17 mouse cellular contexts compared by ENCODE assay signal in the genomic region with DNA sequence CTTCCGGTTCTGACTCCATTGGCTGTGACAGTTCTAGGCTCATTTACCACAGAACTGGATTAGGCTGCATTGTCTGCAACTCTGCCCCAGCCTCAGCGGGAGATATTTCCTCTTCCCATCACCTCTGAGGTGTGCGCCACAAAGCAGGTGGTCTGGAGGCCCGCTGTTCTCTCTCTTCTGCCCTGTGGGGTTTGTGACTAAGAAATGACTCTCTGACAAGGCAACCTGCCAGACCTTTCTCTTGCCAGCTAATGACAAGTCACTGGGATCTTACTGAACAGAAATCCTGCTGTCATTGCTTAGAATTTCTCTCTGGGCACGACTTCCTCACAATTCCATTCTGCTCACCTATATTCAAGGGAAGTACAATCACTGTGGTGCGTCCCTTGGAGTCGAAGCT. TPM values are rescaled to one million over a fixed set of nuclear protein-coding genes. Genes with fewer than 3 reads are reported as not detected.
DNase-seq lines count a peak whose midpoint lies in the region; ATAC-seq and TF ChIP-seq lines count a peak whose summit lies in the region.
"Had no signal": no experiment of that assay in that cellular context is flagged by ENCODE, and none has a peak within 500 bp of the region (broad histone marks: within the 10 kb centered on the region; RNA-seq: fewer than 3 reads in every experiment).

No protein-coding gene starts in this region.

- H3K79me2 ChIP-seq in heart, adult 2 months (replicated peaks; ENCODE audit: control insufficient read depth, insufficient read depth, low read length), result no peaks in the 10 kb centered on the region

- ATAC-seq in kidney, embryonic 16.5 days (ENCODE audit: low FRiP score, low TSS enrichment), result no peak
- ATAC-seq: forebrain, embryonic 13.5 days; liver, embryonic 12.5 days had no signal

- no peak overlapping the region for H3K9ac ChIP-seq in heart, adult 2 months (ENCODE audit: low read depth, low read length)
- H3K9ac ChIP-seq in kidney, embryonic 16.5 days (replicated peaks; ENCODE audit: low read length), result no peak overlapping the region
- H3K9ac ChIP-seq: embryonic facial prominence, embryonic 12.5 days; forebrain, embryonic 13.5 days; heart, embryonic 13.5 days; liver, embryonic 12.5 days; midbrain, embryonic 12.5 days had no signal

- no peaks in the 10 kb centered on the region for H3K9me3 ChIP-seq in heart, embryonic 10.5 days
- H3K9me3 ChIP-seq in kidney, embryonic 16.5 days (ENCODE audit: low read length), result no peaks in the 10 kb centered on the region
- H3K9me3 ChIP-seq: embryonic facial prominence, embryonic 12.5 days; forebrain, embryonic 13.5 days; heart, embryonic 13.5 days; liver, embryonic 12.5 days; midbrain, embryonic 12.5 days had no signal

- intact Hi-C loops in heart, adult 2 months (cut with DNase I), result no loop called here

- H3K36me3 ChIP-seq in heart, adult 2 months (ENCODE audit: control insufficient read depth, insufficient read depth, low read length), result no peaks in the 10 kb centered on the region
- H3K36me3 ChIP-seq in heart, embryonic 10.5 days, result no peaks in the 10 kb centered on the region
- no peaks in the 10 kb centered on the region for H3K36me3 ChIP-seq in kidney, embryonic 16.5 days (ENCODE audit: insufficient read depth, low read length)
- H3K36me3 ChIP-seq: embryonic facial prominence, embryonic 12.5 days; heart, embryonic 13.5 days; liver, embryonic 12.5 days; midbrain, embryonic 12.5 days had no signal

- no peak for TF ChIP-seq POLR2A in heart, adult 2 months (IDR thresholded peaks at IDR 0.05; ENCODE audit: insufficient read depth, low read depth, low read length)

- no peak overlapping the region for H3K4me2 ChIP-seq in kidney, embryonic 16.5 days (replicated peaks; ENCODE audit: low read depth, low read length)
- H3K4me2 ChIP-seq: embryonic facial prominence, embryonic 12.5 days; forebrain, embryonic 13.5 days; heart, embryonic 13.5 days; liver, embryonic 12.5 days; midbrain, embryonic 12.5 days had no signal

- no peak for TF ChIP-seq EP300 in heart, adult 2 months (IDR thresholded peaks at IDR 0.05; ENCODE audit: insufficient read depth, low read depth, low read length)

- 27% methylated on average over 7 of the region's 7 CpGs for WGBS in heart, adult 2 months
- WGBS in heart, embryonic 10.5 days, result 33% methylated on average over 7 of the region's 7 CpGs
- 46% methylated on average over 7 of the region's 7 CpGs for WGBS in kidney, embryonic 16.5 days

- TF ChIP-seq CTCF in heart, adult 2 months (IDR thresholded peaks at IDR 0.05), result no peak

- H3K27ac ChIP-seq in heart, adult 2 months, result no peak overlapping the region
- H3K27ac ChIP-seq in heart, embryonic 10.5 days, result no peak overlapping the region
- H3K27ac ChIP-seq in kidney, embryonic 16.5 days (ENCODE audit: low read length), result no peak overlapping the region
- H3K27ac ChIP-seq: embryonic facial prominence, embryonic 12.5 days; forebrain, embryonic 13.5 days; heart, embryonic 13.5 days; liver, embryonic 12.5 days; midbrain, embryonic 12.5 days had no signal

- DNase-seq in heart, adult 2 months, result peak; percentile 14 to 25
- no peak for DNase-seq in heart, embryonic 10.5 days (ENCODE audit: low spot score)
- peak; percentile 74 for DNase-seq in Muller cell, postnatal 12 days (ENCODE audit: inconsistent ontology term)
- peak; percentile 87 for DNase-seq in brain, adult 2 months (ENCODE audit: low read depth, low spot score)
- DNase-seq in cerebellum, postnatal 25 days, result peak; percentile 75 to 82
- no peak for DNase-seq in kidney, postnatal 4 days
- DNase-seq in thymus, postnatal 10 days (ENCODE audit: low spot score in 2 of 2), result no peak
- DNase-seq: kidney, postnatal 36 days; right cerebral cortex, adult 18-20 months; thymus, postnatal 25 days had no signal

- no peaks in the 10 kb centered on the region for H3K4me1 ChIP-seq in heart, adult 2 months (ENCODE audit: control insufficient read depth, insufficient read depth, low read length)
- 0 out of 2 replicates have a peak, but pooled peaks cover 4% of the 10 kb centered on the region for H3K4me1 ChIP-seq in heart, embryonic 10.5 days
- peaks cover 8% of the 10 kb centered on the region for H3K4me1 ChIP-seq in kidney, embryonic 16.5 days (ENCODE audit: insufficient read depth, low read length)
- H3K4me1 ChIP-seq: embryonic facial prominence, embryonic 12.5 days; forebrain, embryonic 13.5 days had no signal

- no peaks in the 10 kb centered on the region for H3K27me3 ChIP-seq in heart, adult 2 months (ENCODE audit: control insufficient read depth, insufficient read depth, low read length)
- peaks cover 4% of the 10 kb centered on the region; the same call in 1 of the 2 replicates for H3K27me3 ChIP-seq in heart, embryonic 10.5 days (ENCODE audit: insufficient read depth, poor library complexity, severe bottlenecking)
- H3K27me3 ChIP-seq in kidney, embryonic 16.5 days (ENCODE audit: insufficient read depth, low read length), result no peaks in the 10 kb centered on the region
- H3K27me3 ChIP-seq: embryonic facial prominence, embryonic 12.5 days had no signal

- H3K4me3 ChIP-seq in heart, adult 2 months, result no peak overlapping the region
- H3K4me3 ChIP-seq in heart, embryonic 10.5 days, result no peak overlapping the region
- no peak overlapping the region for H3K4me3 ChIP-seq in kidney, embryonic 16.5 days (ENCODE audit: low read length)
- H3K4me3 ChIP-seq: embryonic facial prominence, embryonic 12.5 days; forebrain, embryonic 13.5 days; heart, embryonic 13.5 days; liver, embryonic 12.5 days; midbrain, embryonic 12.5 days had no signal

RNA-seq across cellular contexts. Expression of a gene that starts 4.5 kb away (rescaled TPM):
- total RNA-seq in heart, adult 2 months (2021), result 10 to 100 TPM; 26.4 to 33.8 TPM
- polyA plus RNA-seq in heart, adult 2 months (2012; rRNA removed), result 0.20 and 0.47 TPM in 2 replicates
- polyA plus RNA-seq in heart, embryonic 10.5 days (2016; fragmentation: Nextera tagmentation; extraction: Ambion mirVana), result 1.8 and 2.3 TPM in 2 replicates
- polyA plus RNA-seq in kidney, embryonic 16.5 days (2015; fragmentation: Nextera tagmentation; extraction: Ambion mirVana), result 7.4 and 11.0 TPM in 2 replicates

RNA-seq across cellular contexts. Expression of a gene that starts 37.5 kb away (rescaled TPM):
- not detected for total RNA-seq in heart, adult 2 months (2021)
- polyA plus RNA-seq in heart, adult 2 months (2012; rRNA removed), result not detected in 2 replicates
- not detected in 2 replicates for polyA plus RNA-seq in heart, embryonic 10.5 days (2016; fragmentation: Nextera tagmentation; extraction: Ambion mirVana)
- not detected in 2 replicates for polyA plus RNA-seq in kidney, embryonic 16.5 days (2015; fragmentation: Nextera tagmentation; extraction: Ambion mirVana)
- polyA plus RNA-seq: embryonic facial prominence, embryonic 12.5 days; forebrain, embryonic 13.5 days; heart, embryonic 13.5 days; liver, embryonic 12.5 days; midbrain, embryonic 12.5 days; neural tube, embryonic 14.5 days had no signal

Comparison
In these comparisons a context has a peak if more than half of its experiments do, and no peak if none do; other contexts are left out.
1. DNase-seq: peak in heart, adult 2 months (2 of 2), Muller cell, postnatal 12 days (single experiment), brain, adult 2 months (single experiment) and cerebellum, postnatal 25 days (2 of 2); none in heart, embryonic 10.5 days (single experiment), kidney, postnatal 4 days (0 of 2) and thymus, postnatal 10 days (0 of 2).